Mouse (Mus musculus): ENCODE measurements around the gene Pfdn4. TPM values are rescaled to one million over a fixed set of nuclear protein-coding genes. Genes with fewer than 3 reads are reported as not detected.

Pfdn4 gene
- polyA plus RNA-seq, 2 experiments from 2014 or later: 52.3 to 58.8 TPM

GRCm38 (mm10) chr2:170498011-170498410 lies 1.8 kb downstream of the Pfdn4 start:
- no peak for ATAC-seq

- ATAC-seq: no peak
These were observed 7.1 kb downstream of the Pfdn4 start for GRCm38 (mm10) chr2:170503343-170503742.

- no peak for ATAC-seq
These were observed 7.8 kb downstream of the Pfdn4 start for GRCm38 (mm10) chr2:170503983-170504382.

- ATAC-seq: peak; percentile 65
These were observed 11.5 kb downstream of the Pfdn4 start for GRCm38 (mm10) chr2:170507734-170508133.

- peak; percentile 27 for ATAC-seq
These were observed 12.6 kb downstream of the Pfdn4 start for GRCm38 (mm10) chr2:170508821-170509220.

- peak; percentile 85 for ATAC-seq
These were observed 15.1 kb downstream of the Pfdn4 start for GRCm38 (mm10) chr2:170511073-170511891.

- no peak for ATAC-seq
These were observed 17.5 kb downstream of the Pfdn4 start for GRCm38 (mm10) chr2:170513756-170514155.

GRCm38 (mm10) chr2:170520321-170520971 lies 24.2 kb downstream of the Pfdn4 start:
- ATAC-seq: peak; percentile 57

- no peak for ATAC-seq
These were observed 30.3 kb downstream of the Pfdn4 start for GRCm38 (mm10) chr2:170526513-170526912.

GRCm38 (mm10) chr2:170528061-170528460 lies 31.8 kb downstream of the Pfdn4 start:
- ATAC-seq: no peak

GRCm38 (mm10) chr2:170529766-170530165 lies 33.5 kb downstream of the Pfdn4 start:
- ATAC-seq: no peak

GRCm38 (mm10) chr2:170530256-170530655 lies 34.0 kb downstream of the Pfdn4 start:
- ATAC-seq: no peak

- no peak for ATAC-seq
These were observed 38.0 kb downstream of the Pfdn4 start for GRCm38 (mm10) chr2:170534116-170534802.

- ATAC-seq: no peak
These were observed 38.6 kb downstream of the Pfdn4 start for GRCm38 (mm10) chr2:170534803-170535174.

- ATAC-seq: no peak
These were observed 39.6 kb downstream of the Pfdn4 start for GRCm38 (mm10) chr2:170535841-170536240.

- ATAC-seq: no peak
These were observed 43.0 kb downstream of the Pfdn4 start for GRCm38 (mm10) chr2:170539211-170539610.

GRCm38 (mm10) chr2:170543625-170544024 lies 47.4 kb downstream of the Pfdn4 start:
- ATAC-seq: no peak

GRCm38 (mm10) chr2:170544159-170544558 lies 47.9 kb downstream of the Pfdn4 start:
- no peak for ATAC-seq

- no peak for ATAC-seq
These were observed 48.7 kb downstream of the Pfdn4 start for GRCm38 (mm10) chr2:170544950-170545349.

- ATAC-seq: no peak
These were observed 49.5 kb downstream of the Pfdn4 start for GRCm38 (mm10) chr2:170545745-170546144.

- no peak for ATAC-seq
These were observed 51.3 kb downstream of the Pfdn4 start for GRCm38 (mm10) chr2:170547526-170547925.

- ATAC-seq: no peak
These were observed 51.8 kb downstream of the Pfdn4 start for GRCm38 (mm10) chr2:170548046-170548445.

- no peak for ATAC-seq
These were observed 52.9 kb downstream of the Pfdn4 start for GRCm38 (mm10) chr2:170549146-170549545.

Measured in activated CD4-positive, CD25-positive, alpha-beta regulatory T cell, adult 4 months (primary cell).